Mouse (Mus musculus) spleen, postnatal 14 days (tissue): Measurements from ENCODE around the gene Setd1a.

Experiments
- DNase-seq, 2 experiments: peaks; one replicate each; pipeline ENCODE4 v3.0.0; 2021 to 2022; ENCODE audit warnings: low spot score in 2 of 2

The Setd1a gene

DNA sequence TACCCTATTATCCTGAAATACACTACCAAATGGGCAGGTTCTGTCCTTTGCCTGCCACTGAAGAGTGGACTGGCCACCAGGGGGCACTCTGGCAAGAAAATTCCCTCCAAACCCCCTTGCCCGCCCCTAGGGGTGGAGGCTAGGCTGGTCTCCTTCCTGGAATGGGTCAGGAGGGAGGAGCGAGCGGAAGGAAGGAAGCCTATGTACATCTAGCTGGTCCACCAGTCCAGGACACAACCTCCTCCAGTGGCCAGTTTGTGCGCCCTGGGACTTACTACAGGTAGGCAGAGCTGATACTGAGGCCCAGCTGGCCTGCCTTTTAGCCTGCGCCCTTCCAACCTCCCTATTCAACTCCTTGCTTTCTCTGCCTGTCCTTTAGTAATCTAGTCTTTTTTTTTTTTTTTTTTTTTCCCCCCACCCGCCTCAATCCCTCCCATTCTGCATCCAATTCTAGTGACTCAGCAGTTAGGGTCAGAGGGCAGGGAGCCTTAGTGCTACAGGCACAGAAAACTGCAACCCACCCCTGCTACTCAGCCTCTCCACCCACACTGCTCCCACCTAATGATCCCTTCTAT lies 24.1 kb downstream of the Setd1a start, which contains the start of gene Hsd3b7:
Gene Hsd3b7, plus strand, starts transcription at position 170 of the 575 bp plus-strand sequence.
- DNase-seq, result peak; percentile 61 to 74

DNA sequence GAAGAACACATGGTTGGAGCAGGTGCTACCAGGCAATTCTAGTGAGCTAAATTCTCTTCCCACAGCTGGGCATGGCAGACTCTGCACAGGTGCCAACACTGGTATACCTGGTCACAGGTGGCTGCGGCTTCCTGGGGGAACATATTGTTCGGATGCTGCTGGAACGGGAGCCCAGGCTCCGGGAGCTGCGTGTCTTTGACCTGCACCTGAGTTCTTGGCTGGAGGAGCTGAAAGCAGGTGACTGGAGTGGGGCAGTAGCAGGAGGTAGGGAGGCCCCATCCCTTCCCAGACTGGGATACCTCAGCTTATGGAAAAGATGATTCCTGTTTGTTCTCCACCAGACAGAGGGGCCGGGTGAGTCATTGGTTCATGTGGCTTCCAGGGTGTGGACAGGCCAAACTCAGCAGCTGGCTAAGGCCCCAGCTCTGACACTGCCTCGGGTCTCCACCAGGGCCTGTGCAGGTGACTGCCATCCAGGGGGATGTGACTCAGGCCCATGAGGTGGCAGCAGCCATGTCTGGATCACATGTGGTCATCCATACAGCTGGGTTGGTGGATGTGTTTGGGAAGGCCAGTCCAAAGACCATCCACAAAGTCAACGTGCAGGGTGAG lies 24.6 kb downstream of the Setd1a start:
- no peak for DNase-seq

DNA sequence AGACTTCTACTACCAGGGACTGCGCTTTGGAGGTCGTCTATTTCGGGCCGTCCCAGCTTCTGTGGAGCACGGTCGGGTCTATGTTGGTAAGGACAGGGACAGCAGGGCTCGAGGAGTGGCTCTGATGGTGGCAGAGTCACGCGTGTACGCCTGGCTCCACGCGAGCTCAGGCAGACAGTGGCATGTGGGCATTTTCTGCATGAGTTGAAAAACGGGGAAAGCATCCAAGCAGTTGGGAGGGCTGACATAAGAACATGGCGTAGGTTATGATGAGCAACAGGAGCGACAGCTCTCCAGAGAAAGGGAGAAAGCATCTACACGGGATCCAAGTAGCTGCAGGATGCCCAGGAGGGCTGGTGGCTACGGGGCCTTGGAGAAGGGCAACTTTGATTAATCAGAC lies 25.8 kb downstream of the Setd1a start:
- DNase-seq, result no peak

DNA sequence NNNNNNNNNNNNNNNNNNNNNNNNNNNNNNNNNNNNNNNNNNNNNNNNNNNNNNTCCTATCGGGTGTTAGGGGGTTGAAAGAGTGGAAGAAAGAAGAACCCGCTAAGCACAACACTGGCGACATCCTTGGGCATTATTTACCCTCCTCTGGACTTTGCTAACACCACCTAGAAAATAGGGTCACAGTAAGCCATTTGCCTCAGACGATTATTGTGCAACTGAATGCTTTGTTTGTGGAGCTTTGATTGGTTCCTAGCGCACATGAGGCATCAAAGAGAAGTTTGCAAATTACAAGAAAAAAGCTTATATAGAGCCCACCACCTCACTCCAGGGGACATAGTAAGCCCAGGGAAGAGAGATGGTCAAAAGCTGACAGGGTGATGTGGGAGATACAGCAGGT lies 32.4 kb downstream of the Setd1a start:
- no peak for DNase-seq

DNA sequence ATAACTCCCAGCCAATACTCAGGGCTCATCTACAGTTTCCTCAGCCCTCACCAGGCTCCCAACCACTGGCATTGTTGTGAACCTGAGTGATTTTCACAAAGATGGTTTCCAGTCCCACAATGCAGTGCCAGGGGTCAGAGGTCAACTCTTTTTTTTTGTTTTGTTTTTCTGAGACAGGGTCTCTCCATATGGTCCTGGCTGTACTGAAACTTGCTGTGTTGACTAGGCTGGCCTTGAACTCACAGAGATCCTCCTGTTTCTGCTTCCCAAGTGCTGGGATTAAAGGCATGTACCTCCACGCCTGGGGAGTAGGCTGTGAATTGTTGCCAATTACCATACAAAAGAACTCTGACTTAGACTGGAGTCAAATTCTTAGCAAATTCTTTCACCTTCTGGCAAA lies 33.4 kb downstream of the Setd1a start:
- DNase-seq, result no peak

DNA sequence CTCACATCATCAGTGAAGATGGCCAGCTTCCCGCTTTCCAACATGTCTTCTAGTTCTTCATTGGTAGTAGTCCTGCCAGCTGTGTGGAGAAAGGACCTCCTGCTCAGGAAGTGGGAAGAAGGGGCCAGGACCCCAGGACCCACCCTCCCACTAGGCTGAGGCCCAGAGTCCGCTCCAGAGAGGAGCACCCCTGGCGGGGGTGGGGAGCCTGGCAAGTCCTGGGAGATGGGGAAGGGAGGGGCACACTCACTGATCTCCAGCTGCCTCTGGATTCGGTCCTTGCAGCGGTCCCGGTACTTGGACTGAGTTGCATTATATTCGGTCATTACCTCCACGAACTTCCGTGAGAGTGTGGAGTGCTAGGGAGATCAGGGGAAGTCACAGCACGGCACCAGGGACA lies 34.2 kb downstream of the Setd1a start:
- DNase-seq, result no peak

DNA sequence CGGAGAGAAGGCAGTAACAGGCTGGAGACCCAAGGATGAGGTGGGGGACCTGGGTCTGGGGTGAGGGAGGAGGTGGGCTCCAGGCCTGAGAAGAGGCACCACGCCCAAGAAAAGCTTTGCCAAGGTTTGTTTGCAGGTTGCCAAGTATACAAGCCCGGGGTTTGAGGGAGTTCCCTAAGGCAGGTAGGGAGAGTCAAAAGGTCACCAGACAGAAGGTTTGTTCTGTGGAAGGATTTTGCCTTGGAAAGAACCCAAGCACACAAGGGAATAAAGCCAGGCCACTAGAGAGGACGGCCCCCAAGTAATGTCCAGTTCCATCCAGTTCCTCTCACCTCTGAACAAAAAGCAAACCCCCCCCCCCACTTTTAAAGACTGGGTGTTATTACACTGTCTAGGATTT lies 34.8 kb downstream of the Setd1a start:
- DNase-seq, result no peak

DNA sequence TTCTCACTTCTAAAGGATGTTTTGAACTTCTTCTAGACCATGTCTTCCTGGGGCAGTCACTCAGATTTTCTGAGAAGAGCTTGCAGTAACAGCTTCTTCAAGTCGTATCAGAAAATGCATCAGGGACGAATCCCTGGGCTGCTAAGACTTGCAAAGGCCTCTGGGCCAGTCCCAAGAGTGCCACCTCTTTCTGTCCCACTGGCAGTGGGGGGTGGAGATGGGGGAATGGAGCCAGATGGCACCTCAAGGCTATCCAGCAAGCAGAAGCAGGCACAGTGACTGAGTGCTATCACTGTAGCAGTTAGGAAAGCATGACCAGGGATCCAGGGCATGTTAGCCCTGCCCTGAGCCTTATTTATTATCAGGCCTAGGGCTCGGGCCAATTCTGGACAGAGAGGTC lies 35.8 kb downstream of the Setd1a start:
- DNase-seq, result no peak

DNA sequence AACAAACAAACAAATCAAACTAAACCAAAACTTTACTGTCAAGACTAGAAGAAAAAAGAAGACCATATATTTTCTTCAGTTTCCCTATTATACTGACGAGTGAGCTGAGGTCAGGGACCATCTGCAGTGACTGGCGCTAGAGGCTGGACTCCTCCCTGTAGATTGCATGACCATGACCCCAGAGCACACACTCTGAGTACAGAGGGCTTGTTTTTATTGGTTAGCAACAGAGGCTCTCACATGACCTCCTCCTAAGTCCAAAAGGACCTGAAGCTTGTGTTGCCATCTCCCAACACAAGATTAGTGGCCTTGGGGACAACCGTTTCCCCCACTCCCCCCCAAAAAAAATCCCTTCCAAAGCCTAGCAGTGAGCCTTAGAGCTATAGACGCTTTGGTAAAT lies 37.4 kb downstream of the Setd1a start:
- no peak for DNase-seq

DNA sequence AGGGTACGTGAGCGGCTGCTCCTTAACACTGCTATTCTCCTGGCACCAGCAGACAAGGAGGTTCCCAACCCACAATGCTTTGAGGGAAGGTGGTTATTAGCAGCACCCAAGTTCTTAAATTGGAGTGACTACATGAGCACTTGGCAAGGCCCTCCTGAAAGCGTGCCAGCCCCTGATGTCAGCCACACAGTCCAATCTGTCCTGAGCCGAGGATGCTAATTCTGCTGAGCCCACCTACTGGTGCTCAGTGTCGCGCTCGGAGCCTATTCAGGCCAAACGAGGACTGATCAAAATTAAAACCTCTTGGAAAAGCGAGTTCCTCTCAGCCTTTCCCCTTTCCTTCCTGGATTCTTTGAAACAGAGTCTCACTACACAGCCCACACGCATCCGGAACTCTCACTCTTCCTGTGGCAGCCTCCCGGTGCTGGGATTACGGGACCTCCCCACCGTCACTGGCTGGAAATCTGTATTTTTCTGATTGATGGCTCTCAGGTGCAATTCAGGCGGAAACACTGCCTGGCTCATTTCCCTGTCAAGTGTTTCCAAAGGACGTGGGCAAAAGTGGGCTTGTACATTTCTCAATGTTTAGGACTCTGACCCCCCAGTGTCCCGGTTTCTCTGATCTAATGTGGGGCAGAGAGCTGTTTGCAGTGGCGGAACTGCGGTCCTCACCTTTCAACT lies 37.9 kb downstream of the Setd1a start:
- no peak for DNase-seq

DNA sequence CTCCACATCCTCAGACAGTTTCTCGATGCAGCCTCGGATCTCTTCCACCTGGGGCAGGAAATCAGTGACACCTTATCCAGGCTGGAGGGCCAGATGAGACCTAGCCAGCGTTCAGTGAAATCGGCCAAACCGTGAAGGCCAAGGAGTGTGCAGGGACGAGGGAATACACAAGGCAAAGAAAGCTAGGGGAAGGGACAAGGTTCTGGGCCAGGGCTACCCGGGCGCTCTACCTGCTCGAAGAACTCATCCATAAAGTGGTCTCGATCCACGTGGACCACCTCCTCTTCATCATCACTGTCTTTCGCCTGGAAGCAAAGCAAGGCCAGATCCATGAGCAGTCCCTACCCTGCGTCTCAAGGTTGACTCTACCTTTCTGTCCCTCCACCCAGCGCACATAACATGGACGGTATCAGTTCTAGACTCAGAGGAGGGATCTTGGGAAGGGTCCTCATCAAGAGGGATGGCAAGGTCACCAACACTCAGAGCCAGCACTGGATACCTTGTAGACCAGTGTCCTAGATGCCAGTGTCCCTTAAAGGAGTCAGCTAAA lies 38.7 kb downstream of the Setd1a start:
- DNase-seq, result no peak

DNA sequence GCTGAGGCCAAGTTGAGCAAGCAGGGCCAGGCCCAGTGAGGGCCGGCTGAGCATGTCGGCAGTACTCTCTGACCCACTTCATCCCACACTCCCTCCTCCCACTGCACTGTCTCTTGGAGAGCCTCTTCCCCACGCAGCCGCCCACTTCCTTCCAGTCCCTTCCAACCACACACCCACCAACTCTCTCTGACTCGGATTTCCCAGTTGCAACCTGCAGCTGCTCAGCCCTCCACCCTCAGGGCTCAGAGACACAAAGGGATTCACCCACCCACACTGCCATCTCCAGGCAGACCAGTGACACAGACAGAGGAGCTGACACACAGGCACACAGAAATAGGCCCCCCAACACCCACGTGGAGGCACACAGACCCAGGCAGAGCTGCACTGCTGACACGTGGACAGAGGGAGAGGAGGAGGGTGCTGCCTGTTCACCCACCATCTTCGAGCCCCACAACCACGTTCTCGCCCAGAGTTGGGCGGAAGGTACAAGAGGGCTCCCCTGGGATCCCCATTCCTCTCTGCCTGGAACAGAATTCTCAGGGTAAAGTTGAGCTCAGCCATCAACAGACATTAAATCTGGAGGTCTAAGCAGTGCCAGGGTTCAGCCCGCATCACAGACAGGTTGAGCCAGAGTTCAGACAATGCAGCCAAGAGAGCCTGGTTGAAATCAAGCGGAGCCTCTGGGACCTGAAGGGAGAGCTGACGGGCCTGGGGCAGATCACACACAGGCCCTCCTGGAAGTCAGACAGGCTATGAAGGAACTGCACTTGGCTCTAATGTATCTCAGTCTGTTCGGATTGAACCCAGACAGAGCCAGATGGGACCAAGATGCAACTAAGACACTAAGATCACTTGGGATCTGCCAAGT lies 39.7 kb downstream of the Setd1a start:
- no peak for DNase-seq

DNA sequence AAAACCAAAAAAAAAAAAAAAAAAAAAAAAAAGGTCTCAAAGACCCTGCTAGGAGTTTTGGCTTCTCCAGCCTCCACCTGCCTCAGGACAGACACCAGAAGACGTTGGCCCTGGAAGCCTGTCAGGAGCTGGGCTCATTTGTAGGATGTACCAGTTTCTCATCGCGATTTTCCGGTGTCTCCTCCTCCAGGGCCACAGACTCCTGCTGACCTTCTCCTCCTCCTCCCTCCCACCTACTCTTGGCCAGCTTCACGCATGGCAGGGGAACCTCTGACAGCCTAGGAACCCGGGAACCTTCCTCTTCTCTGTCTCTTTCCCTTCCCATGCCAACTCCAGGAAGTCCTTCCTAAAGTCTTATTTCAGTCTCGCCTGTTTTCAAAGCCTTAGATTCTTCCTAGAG lies 40.6 kb downstream of the Setd1a start:
- no peak for DNase-seq

DNA sequence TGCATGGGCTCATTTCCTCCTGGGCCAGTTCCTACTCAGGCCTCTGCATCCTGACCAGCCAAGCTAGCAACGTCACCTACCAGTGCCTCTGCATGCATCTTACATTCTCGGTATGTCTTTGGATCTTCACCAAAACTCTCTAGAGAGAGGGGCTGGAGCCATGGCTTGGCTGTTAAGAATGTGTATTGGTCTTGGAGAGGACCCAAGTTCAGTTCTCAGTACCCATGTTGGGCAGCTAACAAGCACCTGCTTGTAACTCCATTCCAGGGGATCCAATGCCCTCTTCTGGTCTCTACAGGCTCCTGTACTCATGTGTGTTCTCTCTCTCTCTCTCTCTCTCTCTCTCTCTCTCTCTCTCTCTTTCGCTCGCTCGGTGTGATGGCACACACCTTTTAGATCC lies 41.3 kb downstream of the Setd1a start:
- DNase-seq, result no peak

DNA sequence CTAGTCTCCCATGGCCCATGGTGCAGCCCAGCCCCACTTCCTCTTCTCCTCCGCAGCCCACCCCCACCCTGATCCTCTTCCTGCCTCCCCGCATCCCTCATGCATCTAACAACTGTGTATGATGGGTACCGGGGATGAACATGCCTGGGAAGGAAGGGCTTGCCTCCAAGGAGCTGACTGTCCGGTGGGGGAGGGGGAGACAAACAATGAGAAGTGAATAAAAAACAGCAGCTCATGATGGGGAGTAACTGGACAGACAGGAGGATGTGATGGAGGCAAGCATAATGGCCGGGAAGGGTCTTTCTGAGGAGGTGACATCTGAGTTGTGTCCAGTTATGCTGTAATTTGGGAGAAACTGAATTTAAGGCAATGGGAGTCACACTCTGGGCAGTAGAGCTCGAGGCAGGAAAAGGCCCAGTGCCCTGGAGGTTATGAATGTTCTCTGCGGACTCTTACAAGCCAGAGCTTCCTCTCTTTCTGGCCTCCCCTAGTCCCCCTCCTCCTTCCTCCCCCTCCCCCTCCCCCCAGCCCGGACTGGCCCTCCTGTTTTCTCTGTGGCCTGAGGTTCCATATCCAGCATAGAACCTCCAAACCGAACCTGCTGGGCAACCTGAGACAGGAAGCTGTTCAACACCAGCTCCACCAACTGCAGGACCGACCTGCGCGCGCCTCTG lies 44.5 kb downstream of the Setd1a start:
- DNase-seq, result no peak

DNA sequence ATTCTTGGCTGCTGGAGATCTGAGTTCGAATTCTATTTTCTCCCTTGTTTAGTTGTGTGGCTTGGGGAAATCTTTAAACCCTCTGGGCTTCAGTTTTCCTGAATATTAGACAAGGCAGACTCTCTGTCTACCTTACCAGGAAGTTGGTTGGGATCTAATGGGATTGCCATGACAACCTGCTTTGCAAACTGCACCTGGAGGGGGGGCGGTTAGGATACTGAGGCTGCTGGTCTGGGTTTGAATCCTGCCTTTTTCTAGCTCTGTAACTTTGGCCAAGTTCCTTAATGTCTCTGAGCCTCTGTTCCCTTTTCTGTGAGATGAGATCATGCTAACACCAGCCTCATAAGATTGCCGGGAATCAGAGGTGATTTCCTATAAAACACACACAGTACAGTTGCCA lies 46.0 kb downstream of the Setd1a start:
- no peak for DNase-seq

DNA sequence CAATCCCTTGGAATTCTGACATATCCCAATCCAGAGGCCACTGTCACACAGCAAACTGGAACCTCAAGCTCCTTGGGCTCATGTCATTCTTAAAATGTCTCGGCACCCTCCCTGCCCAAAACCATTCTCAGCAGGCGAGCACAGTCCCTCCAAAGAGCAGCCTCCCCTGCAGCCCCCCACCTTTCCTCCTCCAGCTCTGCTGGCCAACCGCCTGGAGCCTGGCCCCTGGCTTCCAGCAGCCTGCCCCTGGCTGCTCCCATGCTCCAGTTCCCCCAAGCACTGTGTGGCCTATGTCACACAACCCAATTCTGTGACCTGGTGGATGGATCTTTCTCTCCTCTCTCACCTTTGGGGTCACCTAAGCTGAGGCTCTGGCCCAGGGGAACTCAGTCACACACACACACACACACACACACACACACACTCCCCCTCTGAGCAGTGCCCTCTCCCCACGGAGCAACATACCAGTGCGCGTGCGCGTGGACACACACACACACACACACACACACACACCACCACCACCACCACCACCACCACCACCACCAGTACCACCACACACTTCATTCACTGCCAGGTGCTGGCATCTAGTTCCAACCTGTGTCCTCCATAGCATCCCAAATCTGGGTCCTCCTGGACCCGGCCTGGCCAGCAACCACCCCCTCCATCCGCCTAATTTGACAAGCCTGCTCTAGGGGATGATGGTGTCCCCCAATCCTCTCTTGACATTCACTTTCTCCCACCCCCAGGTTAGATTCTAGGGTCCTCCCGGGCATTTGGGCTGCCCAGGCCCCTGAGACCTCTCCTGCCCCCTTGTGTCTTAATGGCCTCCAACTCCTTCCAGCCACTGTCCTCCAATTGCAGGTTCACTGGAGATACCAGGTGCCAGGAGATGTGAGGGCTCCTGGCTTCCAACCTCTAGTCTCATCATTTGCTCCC lies 47.0 kb downstream of the Setd1a start:
- DNase-seq, result no peak

DNA sequence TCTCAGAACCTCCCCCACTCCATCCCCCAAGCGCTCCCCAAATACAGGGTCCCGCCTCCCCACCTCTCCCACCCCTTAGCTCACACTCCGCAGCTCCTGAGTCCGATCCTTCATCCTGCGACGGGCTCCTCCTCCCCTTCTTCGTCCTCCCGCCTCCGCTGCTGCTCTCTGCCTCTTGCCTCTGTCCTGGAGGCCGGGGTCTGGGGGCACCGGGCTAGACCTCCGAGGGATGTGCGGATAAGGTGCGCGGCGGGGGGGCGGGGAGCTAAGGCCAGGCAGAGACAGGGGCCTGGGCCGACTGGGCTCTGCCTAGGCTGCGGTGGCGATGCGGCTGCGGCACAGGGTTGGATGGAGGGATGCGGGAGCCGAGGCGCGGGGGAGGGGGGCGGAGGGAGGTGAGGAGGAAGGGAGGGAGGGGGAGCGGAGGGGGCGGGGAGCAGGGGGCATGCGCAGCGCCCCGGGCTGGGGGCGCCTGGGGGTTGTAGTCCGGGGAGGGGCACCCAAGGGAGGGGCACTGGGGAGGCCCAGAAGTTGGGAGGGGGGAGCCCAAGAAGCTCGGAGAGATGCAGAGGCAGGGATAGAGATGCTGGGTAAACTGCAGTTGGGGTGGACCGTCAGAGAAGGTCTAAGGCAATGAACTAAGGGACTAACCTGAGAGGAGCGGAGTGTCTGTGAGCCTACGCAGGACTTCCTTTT lies 47.9 kb downstream of the Setd1a start, which contains the start of the genes Stx4a and Stx1b:
Gene Stx4a, plus strand, starts transcription at position 119 of the 696 bp plus-strand sequence.
Gene Stx1b, minus strand, starts transcription at position 374 of the 696 bp plus-strand sequence.
- no peak for DNase-seq

DNA sequence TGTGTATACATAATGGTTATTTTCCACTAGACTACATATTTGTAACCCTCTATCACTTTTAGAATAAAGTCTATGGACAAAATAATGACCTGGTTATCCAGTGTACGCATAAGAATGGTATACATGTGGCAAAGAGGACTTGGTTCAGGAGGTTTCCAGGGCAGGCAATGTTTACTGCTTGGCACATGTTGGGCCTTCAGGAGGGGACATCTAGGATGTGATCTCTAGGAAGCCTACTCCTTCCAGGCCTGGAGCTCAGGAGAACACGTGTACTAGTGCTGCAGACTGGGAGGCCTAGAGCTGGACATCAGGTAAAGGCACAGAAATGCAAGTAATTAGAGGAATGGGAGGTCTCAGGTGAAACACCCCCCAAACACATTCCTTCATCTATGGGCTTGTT lies 59.1 kb downstream of the Setd1a start:
- DNase-seq, result no peak

DNA sequence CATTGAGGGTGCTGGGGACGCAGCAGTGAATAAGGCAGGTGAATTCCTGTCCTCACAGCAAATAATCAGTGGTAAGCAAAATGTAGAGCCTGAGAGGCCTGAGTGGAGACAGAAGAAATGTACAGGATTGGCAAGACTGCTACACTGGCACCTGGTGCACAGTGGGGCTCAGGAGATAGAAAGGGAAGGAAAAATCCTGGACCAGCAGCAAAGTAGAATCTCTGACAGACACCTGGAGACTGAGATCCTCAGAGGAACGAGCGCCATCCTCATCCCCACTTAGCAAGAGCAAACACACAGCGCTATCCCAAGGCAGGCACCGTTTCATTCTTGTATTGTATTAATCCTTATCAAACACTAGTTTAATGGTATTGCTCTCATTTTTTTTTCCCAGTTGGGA lies 61.0 kb downstream of the Setd1a start:
- DNase-seq, result no peak
